Mouse (Mus musculus) heart, embryonic 14.5 days (tissue): Measurements from ENCODE around the gene Adamts12. TPM values are rescaled to one million over a fixed set of nuclear protein-coding genes. Genes with fewer than 3 reads are reported as not detected.

Experiments
- ATAC-seq: fragments of 200-750 bp; cut with Nextera tagmentation; 2 replicates; pipeline ENCODE4 v1.8.0; 2017; ENCODE audit warnings: low read depth, moderate TSS enrichment; ENCODE audit not compliant: insufficient number of reproducible peaks, insufficient read depth, low FRiP score
- H3K27ac ChIP-seq, 2 experiments: fragments of 200-500 bp in 1 of 2; fragments of 300-500 bp in 1 of 2; sonication (generic) in 1 of 2; replicated peaks in 1 of 2; 2 replicates each; pipeline ENCODE4 v1.5.1; 2012 to 2014; ENCODE audit warnings: low read depth in 2 of 2, low read length in 2 of 2, control low read depth in 1 of 2, mild to moderate bottlenecking in 1 of 2, mixed read lengths in 1 of 2; ENCODE audit not compliant: control insufficient read depth in 1 of 2, insufficient read depth in 1 of 2
- H3K27me3 ChIP-seq: fragments of 300-500 bp; sonication (generic); 2 replicates; pipeline ENCODE4 v1.6.1; 2014; ENCODE audit warnings: mild to moderate bottlenecking, low read length, control low read depth; ENCODE audit not compliant: control insufficient read depth, insufficient read depth
- H3K36me3 ChIP-seq: fragments of 300-500 bp; sonication (generic); 2 replicates; pipeline ENCODE4 v1.6.1; 2014; ENCODE audit warnings: mild to moderate bottlenecking, control low read depth, low read length, mixed read lengths; ENCODE audit not compliant: control insufficient read depth, insufficient read depth
- H3K4me1 ChIP-seq, 2 experiments: fragments of 200-500 bp in 1 of 2; fragments of 300-500 bp in 1 of 2; sonication (generic) in 1 of 2; 2 replicates each; pipeline ENCODE4 v1.6.1; 2012 to 2014; ENCODE audit warnings: low read length in 2 of 2, control low read depth in 1 of 2, mixed read lengths in 1 of 2; ENCODE audit not compliant: control insufficient read depth in 2 of 2, insufficient read depth in 2 of 2
- H3K4me2 ChIP-seq: fragments of 300-500 bp; sonication (generic); 2 replicates; pipeline ENCODE4 v1.6.1; 2014; ENCODE audit warnings: mild to moderate bottlenecking, low read length
- H3K4me3 ChIP-seq, 2 experiments: fragments of 200-500 bp in 1 of 2; fragments of 300-500 bp in 1 of 2; sonication (generic) in 1 of 2; 2 replicates each; pipeline ENCODE4 v1.5.1; 2012 to 2014; ENCODE audit warnings: low read length in 2 of 2, mild to moderate bottlenecking in 2 of 2, control low read depth in 1 of 2, low read depth in 1 of 2, moderate library complexity in 1 of 2; ENCODE audit not compliant: control insufficient read depth in 1 of 2, insufficient read depth in 1 of 2
- H3K9ac ChIP-seq: fragments of 300-500 bp; sonication (generic); 2 replicates; pipeline ENCODE4 v1.6.1; 2014; ENCODE audit warnings: mild to moderate bottlenecking, low read length
- H3K9me3 ChIP-seq: fragments of 300-500 bp; sonication (generic); 2 replicates; pipeline ENCODE4 v1.6.1; 2016; ENCODE audit warnings: low read length, control low read depth; ENCODE audit not compliant: control insufficient read depth
- WGBS: fragments of 180-500 bp; shearing (Covaris S2); extraction: QIAGEN DNeasy Blood & Tissue Kit; methylation state at CpG from one replicate; pipeline ENCODE4 v1.1.7; 2014; 5-methylcytosine and 5-hydroxymethylcytosine counted together
- polyA plus RNA-seq: library from polyadenylated mRNA; unstranded; fragments of >200 nt; fragmentation: Nextera tagmentation; extraction: Ambion mirVana; gene quantifications from 2 replicates; pipeline ENCODE4 v1.2.1, GENCODE M21; 2014

Adamts12 gene
- polyA plus RNA-seq, 1 experiment from 2014 or later = 2.0 TPM

- peak within 1 kb of the TSS; percentile 67 for H3K4me2 ChIP-seq
- H3K27ac ChIP-seq = no peak within 1 kb of the TSS
- no peak for ATAC-seq
- H3K4me1 ChIP-seq = peaks cover 0 to 11% of the 10 kb centered on the region in 2 experiments; a peak in 3 of 4 replicates
- H3K9me3 ChIP-seq = no peaks in the 10 kb centered on the region
- H3K4me3 ChIP-seq = peak within 1 kb of the TSS; percentile 41 to 43
- WGBS = 6% methylated on average over 16 of the region's 16 CpGs
- no peaks in the 10 kb centered on the region for H3K36me3 ChIP-seq
- no peak within 1 kb of the TSS for H3K9ac ChIP-seq
- H3K27me3 ChIP-seq = peaks cover 48% of the 10 kb centered on the region
Observed at GRCm38 (mm10) chr15:11037711-11038110, 26.9 kb upstream of the Adamts12 start, which contains the start of gene Rxfp3. Gene Rxfp3 (minus strand): TSS chr15:11037991.

- no peaks in the 10 kb centered on the region for H3K9me3 ChIP-seq
- no peak overlapping the region for H3K4me2 ChIP-seq
- no peak overlapping the region for H3K4me3 ChIP-seq
- H3K9ac ChIP-seq = no peak overlapping the region
- peaks cover 48% of the 10 kb centered on the region for H3K27me3 ChIP-seq
- H3K4me1 ChIP-seq = peaks cover 0 to 11% of the 10 kb centered on the region in 2 experiments; a peak in 3 of 4 replicates
- no peak overlapping the region for H3K27ac ChIP-seq
- H3K36me3 ChIP-seq = no peaks in the 10 kb centered on the region
- no peak for ATAC-seq
- WGBS = 2% methylated on average over 12 of the region's 12 CpGs
Observed at GRCm38 (mm10) chr15:11038476-11038875, 26.1 kb upstream of the Adamts12 start.

- no peaks in the 10 kb centered on the region for H3K36me3 ChIP-seq
- no peak for ATAC-seq
Observed at GRCm38 (mm10) chr15:11040067-11040466, 24.5 kb upstream of the Adamts12 start.

DNA sequence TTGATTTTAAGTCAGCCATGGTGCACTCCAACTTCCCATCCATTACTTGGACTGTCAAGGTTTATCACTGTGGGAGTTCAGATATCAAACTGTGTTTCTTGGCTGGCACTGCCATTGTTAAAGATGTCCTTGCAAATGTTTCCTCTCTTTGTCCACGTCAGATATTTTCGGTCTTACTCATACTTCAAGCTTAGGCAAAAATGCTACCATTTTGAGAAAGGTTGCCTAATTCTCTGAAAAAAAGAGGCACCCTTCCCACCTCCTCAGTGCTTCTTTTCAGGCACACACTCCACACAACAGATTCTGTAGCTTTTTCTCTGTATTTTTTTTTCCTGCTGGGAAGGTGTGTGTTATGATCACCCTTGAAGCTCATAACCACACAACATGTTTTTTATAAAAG is 23.4 kb upstream of the Adamts12 start:
- H3K4me2 ChIP-seq = no peak overlapping the region
- peaks cover 0 to 11% of the 10 kb centered on the region in 2 experiments; a peak in 3 of 4 replicates for H3K4me1 ChIP-seq
- no peak for ATAC-seq
- no peak overlapping the region for H3K9ac ChIP-seq
- H3K27ac ChIP-seq = no peak overlapping the region
- H3K27me3 ChIP-seq = peaks cover 22% of the 10 kb centered on the region
- no peaks in the 10 kb centered on the region for H3K9me3 ChIP-seq
- no peak overlapping the region for H3K4me3 ChIP-seq
- no peaks in the 10 kb centered on the region for H3K36me3 ChIP-seq
- WGBS = 71% methylated on average over 2 of the region's 2 CpGs

More at GRCm38 (mm10) chr15:11040067-11040466, 24.5 kb upstream of the Adamts12 start:
- Histone ChIP-seq H3K9ac (no peak overlapping the region), H3K4me3 (no peak overlapping the region), H3K4me1 (peaks cover 0 to 11% of the 10 kb centered on the region in 2 experiments; a peak in 3 of 4 replicates), H3K27ac (no peak overlapping the region), H3K9me3 (no peaks in the 10 kb centered on the region), H3K27me3 (peaks cover 34% of the 10 kb centered on the region), H3K4me2 (no peak overlapping the region)
- 20% methylated on average over 5 of the region's 5 CpGs for whole genome bisulfite sequencing

DNA sequence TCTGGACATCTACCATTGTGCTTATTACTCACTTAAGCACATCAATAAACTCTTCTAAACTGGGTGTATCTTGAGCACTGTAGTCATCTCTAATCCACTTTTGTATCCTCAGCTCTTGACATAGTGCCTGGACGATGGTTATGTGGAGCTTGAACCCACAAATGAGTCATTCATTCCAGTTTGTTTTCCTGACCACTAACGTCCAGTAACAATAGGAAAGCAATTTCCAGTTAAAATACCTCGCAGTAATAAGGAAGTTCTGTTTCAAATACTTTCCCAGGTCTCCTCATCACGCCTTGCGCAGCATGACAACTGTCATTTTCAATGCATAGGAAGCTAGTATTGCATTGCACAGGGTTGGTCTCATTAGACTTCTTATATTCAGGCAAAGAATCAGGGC is 21.8 kb upstream of the Adamts12 start:
- no peak overlapping the region for H3K27ac ChIP-seq
- H3K4me1 ChIP-seq = no peaks in the 10 kb centered on the region
- peaks cover 6% of the 10 kb centered on the region for H3K27me3 ChIP-seq
- H3K4me3 ChIP-seq = no peak overlapping the region
- H3K4me2 ChIP-seq = no peak overlapping the region
- no peaks in the 10 kb centered on the region for H3K36me3 ChIP-seq
- 73% methylated on average over 5 of the region's 5 CpGs for WGBS
- no peak overlapping the region for H3K9ac ChIP-seq
- H3K9me3 ChIP-seq = no peaks in the 10 kb centered on the region
- no peak for ATAC-seq

GRCm38 (mm10) chr15:11053678-11054439 is 10.7 kb upstream of the Adamts12 start:
- Histone ChIP-seq H3K9ac (no peak overlapping the region), H3K27ac (no peak overlapping the region), H3K4me3 (no peak overlapping the region), H3K9me3 (no peaks in the 10 kb centered on the region), H3K27me3 (no peaks in the 10 kb centered on the region), H3K4me1 (no peaks in the 10 kb centered on the region), H3K4me2 (no peak overlapping the region), H3K36me3 (no peaks in the 10 kb centered on the region)
- ATAC-seq = no peak
- WGBS = 59% methylated on average over 10 of the region's 10 CpGs

DNA sequence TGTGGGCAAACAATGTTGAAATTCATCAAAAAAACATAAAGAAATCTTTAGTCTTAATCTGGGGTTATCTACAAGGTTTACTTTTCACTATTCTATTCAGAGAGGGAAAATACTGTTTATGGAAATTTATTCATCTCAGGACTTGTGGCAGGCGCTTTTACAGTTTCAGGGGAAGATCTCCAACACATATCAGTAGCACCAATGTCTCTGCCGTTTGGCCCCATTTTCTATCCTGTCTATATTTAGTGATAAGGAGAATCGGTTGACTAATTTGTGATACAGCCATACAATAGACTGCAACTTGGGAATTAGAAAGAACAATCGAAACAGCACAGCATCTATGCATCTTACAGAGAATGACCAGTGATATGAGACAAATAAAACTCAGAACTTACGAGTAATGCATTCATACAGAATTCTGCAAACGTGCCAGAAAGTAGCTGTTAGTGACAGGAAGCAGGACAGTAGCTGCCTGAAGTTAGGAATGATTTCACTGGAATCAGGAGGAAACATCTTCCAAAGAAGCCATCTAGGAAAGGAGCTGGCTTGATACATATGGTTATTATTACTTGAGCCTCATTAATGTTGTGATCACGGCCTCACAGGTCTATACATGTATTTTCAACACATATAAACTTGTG is 10.0 kb upstream of the Adamts12 start:
- no peak for ATAC-seq
- Histone ChIP-seq H3K27me3 (no peaks in the 10 kb centered on the region), H3K4me1 (no peaks in the 10 kb centered on the region), H3K9ac (no peak overlapping the region), H3K27ac (no peak overlapping the region), H3K9me3 (no peaks in the 10 kb centered on the region), H3K4me3 (no peak overlapping the region), H3K4me2 (no peak overlapping the region), H3K36me3 (no peaks in the 10 kb centered on the region)
- WGBS = 55% methylated on average over 7 of the region's 7 CpGs
